Mouse (Mus musculus) heart, embryonic 12.5 days (tissue): ENCODE results near the gene Zfp592. TPM values are rescaled to one million over a fixed set of nuclear protein-coding genes. Genes with fewer than 3 reads are reported as not detected.
"Not testable (repeated sequence)": the region's sequence is repeated elsewhere in the genome, so short reads cannot be mapped to it uniquely, and the experiment has no call there.

Experiments used
- ATAC-seq: fragments of 200-750 bp; cut with Nextera tagmentation; 2 replicates; pipeline ENCODE4 v1.8.0; 2017; ENCODE audit warnings: moderate TSS enrichment, moderate library complexity; ENCODE audit not compliant: insufficient number of reproducible peaks, low FRiP score
- H3K27ac ChIP-seq: fragments of 300-500 bp; sonication (generic); 2 replicates; pipeline ENCODE4 v1.5.1; 2016; ENCODE audit warnings: mild to moderate bottlenecking, moderate library complexity; ENCODE audit not compliant: poor library complexity, severe bottlenecking
- H3K27me3 ChIP-seq: fragments of 300-500 bp; sonication (generic); replicated peaks from 2 replicates; pipeline ENCODE4 v1.6.1; 2016; ENCODE audit warnings: mild to moderate bottlenecking, moderate library complexity
- H3K36me3 ChIP-seq: fragments of 300-500 bp; sonication (generic); 2 replicates; pipeline ENCODE4 v1.6.1; 2016; ENCODE audit warnings: mild to moderate bottlenecking, moderate library complexity
- H3K4me1 ChIP-seq: fragments of 300-500 bp; sonication (generic); replicated peaks from 2 replicates; pipeline ENCODE4 v1.6.1; 2016; ENCODE audit warnings: mild to moderate bottlenecking
- H3K4me2 ChIP-seq: fragments of 300-500 bp; sonication (generic); 2 replicates; pipeline ENCODE4 v1.6.1; 2016; ENCODE audit warnings: mild to moderate bottlenecking, moderate library complexity
- H3K4me3 ChIP-seq: fragments of 300-500 bp; sonication (generic); 2 replicates; pipeline ENCODE4 v1.5.1; 2016; ENCODE audit warnings: mild to moderate bottlenecking
- H3K9ac ChIP-seq: fragments of 300-500 bp; sonication (generic); 2 replicates; pipeline ENCODE4 v1.6.1; 2016; ENCODE audit warnings: mild to moderate bottlenecking, moderate library complexity
- H3K9me3 ChIP-seq: fragments of 300-500 bp; sonication (generic); replicated peaks from 2 replicates; pipeline ENCODE4 v1.6.1; 2016; ENCODE audit warnings: mild to moderate bottlenecking, moderate library complexity
- WGBS: fragments of 180-500 bp; shearing (Covaris S2); methylation state at CpG from one replicate; pipeline ENCODE4 v1.1.7; 2016; 5-methylcytosine and 5-hydroxymethylcytosine counted together
- polyA plus RNA-seq: library from polyadenylated mRNA; unstranded; fragments of >200 nt; fragmentation: Nextera tagmentation; extraction: Ambion mirVana; gene quantifications from 2 replicates; pipeline ENCODE4 v1.2.1, GENCODE M21; 2016

Gene Zfp592
- polyA plus RNA-seq, 1 experiment from 2014 or later = 15.2 TPM

DNA sequence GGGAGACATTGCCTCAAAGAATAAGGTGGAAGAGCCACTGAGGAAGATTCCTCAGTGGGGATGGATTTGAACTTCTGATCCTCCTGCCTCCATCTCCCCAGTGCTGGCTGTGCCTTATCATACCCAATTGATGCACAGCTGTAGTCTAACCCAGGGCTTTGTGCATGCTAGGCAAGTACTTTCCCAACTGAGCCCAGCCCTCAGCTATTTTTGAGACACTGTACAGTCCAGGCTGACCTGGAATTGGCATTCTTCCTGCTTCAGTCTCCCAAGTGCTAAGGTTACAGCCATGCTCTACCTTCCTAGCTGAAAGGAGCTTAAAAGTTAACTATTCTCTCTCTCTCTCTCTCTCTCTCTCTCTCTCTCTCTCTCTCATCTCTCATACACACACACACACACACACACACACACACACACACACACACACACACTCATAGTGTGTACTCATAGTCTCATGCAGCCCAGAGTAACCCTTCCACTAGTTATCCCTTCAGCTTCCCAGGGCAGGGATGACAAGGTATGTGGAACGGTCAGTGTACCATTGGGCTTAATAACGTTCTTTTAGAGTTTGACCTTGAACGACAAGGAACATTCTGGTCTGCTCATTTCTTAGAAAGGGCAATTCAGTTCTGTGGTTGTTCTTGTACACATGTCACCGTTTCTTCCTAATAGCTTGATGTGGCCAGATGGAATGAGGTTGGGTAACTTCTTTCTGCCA, 20.4 kb upstream of the Zfp592 start:
- H3K9ac ChIP-seq, H3K36me3 ChIP-seq, H3K4me1 ChIP-seq, H3K27ac ChIP-seq, H3K4me3 ChIP-seq, H3K9me3 ChIP-seq, H3K4me2 ChIP-seq, ATAC-seq, H3K27me3 ChIP-seq: not testable (repeated sequence)
- 77% methylated on average over 4 of the region's 4 CpGs for WGBS

- H3K4me3 ChIP-seq, H3K27ac ChIP-seq, H3K27me3 ChIP-seq, ATAC-seq, H3K4me2 ChIP-seq, H3K36me3 ChIP-seq, H3K4me1 ChIP-seq, H3K9ac ChIP-seq, H3K9me3 ChIP-seq: not testable (repeated sequence)
- 48% methylated on average over 3 of the region's 3 CpGs for WGBS
These were observed 19.9 kb upstream of the Zfp592 start for GRCm38 (mm10) chr7:80973638-80974015.

GRCm38 (mm10) chr7:80980566-80980965, 12.9 kb upstream of the Zfp592 start:
- H3K4me3 ChIP-seq = no peak overlapping the region
- H3K9me3 ChIP-seq = no peaks in the 10 kb centered on the region
- no peaks in the 10 kb centered on the region for H3K27me3 ChIP-seq
- H3K9ac ChIP-seq = no peak overlapping the region
- H3K27ac ChIP-seq = no peak overlapping the region
- 82% methylated on average over 11 of the region's 11 CpGs for WGBS
- no peaks in the 10 kb centered on the region for H3K36me3 ChIP-seq
- H3K4me1 ChIP-seq = no peaks in the 10 kb centered on the region
- no peak overlapping the region for H3K4me2 ChIP-seq
- ATAC-seq = no peak

- Histone ChIP-seq H3K4me3 (no peak overlapping the region), H3K4me2 (peak overlapping the region; percentile 38), H3K9me3 (no peaks in the 10 kb centered on the region), H3K27ac (0 out of 2 replicates have a peak overlapping the region, but pooled peaks have one; percentile 40), H3K27me3 (no peaks in the 10 kb centered on the region), H3K4me1 (peaks cover 28% of the 10 kb centered on the region), H3K36me3 (peaks cover 2% of the 10 kb centered on the region; the same call in 1 of the 2 replicates), H3K9ac (no peak overlapping the region)
- ATAC-seq = peak; percentile 53
- 10% methylated on average over 6 of the region's 6 CpGs for WGBS
These were observed 6.9 kb upstream of the Zfp592 start for GRCm38 (mm10) chr7:80986458-80987187.

GRCm38 (mm10) chr7:80987805-80988625, 5.5 kb upstream of the Zfp592 start:
- H3K4me2 ChIP-seq = no peak overlapping the region
- no peak overlapping the region for H3K27ac ChIP-seq
- no peaks in the 10 kb centered on the region for H3K9me3 ChIP-seq
- 47% methylated on average over 4 of the region's 4 CpGs for WGBS
- no peak overlapping the region for H3K9ac ChIP-seq
- no peak for ATAC-seq
- H3K36me3 ChIP-seq = peaks cover 2% of the 10 kb centered on the region; the same call in 1 of the 2 replicates
- H3K4me3 ChIP-seq = no peak overlapping the region
- H3K4me1 ChIP-seq = peaks cover 35% of the 10 kb centered on the region
- H3K27me3 ChIP-seq = no peaks in the 10 kb centered on the region

DNA sequence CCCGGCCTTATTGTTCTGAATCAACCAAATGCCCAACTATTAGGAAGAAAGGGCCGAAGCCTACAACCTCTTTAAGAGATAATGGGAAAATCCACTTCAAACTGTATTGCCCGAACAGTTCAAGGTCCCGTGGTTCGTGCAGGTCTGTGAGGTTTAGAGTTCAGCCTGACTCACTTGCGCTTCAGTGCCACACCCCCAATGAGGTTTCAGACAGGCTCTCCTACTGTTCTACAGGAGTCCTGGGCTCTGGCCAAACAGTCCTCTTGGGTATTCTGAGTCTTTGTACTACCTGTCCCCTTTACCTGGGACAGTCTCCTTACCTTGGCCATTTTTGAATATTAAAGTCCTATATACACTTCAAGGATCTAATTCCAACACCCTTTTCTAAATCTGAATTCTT, 3.2 kb upstream of the Zfp592 start:
- Histone ChIP-seq H3K27ac (no peak overlapping the region), H3K4me3 (no peak overlapping the region), H3K9ac (no peak overlapping the region), H3K9me3 (no peaks in the 10 kb centered on the region), H3K27me3 (no peaks in the 10 kb centered on the region), H3K4me1 (peaks cover 43% of the 10 kb centered on the region), H3K4me2 (no peak overlapping the region), H3K36me3 (peaks cover 2% of the 10 kb centered on the region; the same call in 1 of the 2 replicates)
- WGBS = 92% methylated on average over 6 of the region's 6 CpGs
- ATAC-seq = no peak

- WGBS = 90% methylated on average over 5 of the region's 5 CpGs
- no peak for ATAC-seq
- Histone ChIP-seq H3K36me3 (peaks cover 4% of the 10 kb centered on the region; the same call in 1 of the 2 replicates), H3K27ac (no peak overlapping the region), H3K27me3 (no peaks in the 10 kb centered on the region), H3K4me3 (no peak overlapping the region; the same call in 1 of the 2 replicates), H3K9ac (no peak overlapping the region), H3K4me1 (peaks cover 46% of the 10 kb centered on the region), H3K9me3 (no peaks in the 10 kb centered on the region), H3K4me2 (peak overlapping the region; percentile 75; the same call in 1 of the 2 replicates)
These were observed 1.9 kb upstream of the Zfp592 start for GRCm38 (mm10) chr7:80991589-80991988.

DNA sequence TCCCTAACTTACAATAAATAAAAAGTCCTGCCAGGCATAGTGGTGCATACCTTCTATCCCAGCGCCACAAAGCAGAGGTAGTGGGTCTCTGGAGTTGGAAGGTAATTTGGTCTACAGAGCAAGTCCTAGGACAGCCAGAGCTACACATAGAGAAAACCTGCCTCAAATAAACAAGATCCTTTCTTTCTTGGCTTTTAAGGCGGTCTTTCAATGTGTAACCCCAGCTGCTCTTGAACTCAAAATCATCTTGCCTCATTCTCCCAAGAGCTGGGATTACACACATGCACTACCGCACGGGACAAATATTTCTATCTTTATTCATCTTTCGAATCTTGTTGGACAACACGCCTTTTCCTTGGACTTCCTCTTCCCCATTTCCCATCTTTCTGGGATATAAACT, 1.4 kb upstream of the Zfp592 start:
- H3K36me3 ChIP-seq = peaks cover 4% of the 10 kb centered on the region; the same call in 1 of the 2 replicates
- no peak for ATAC-seq
- 67% methylated on average over 6 of the region's 6 CpGs for WGBS
- H3K9ac ChIP-seq = peak overlapping the region; percentile 99
- H3K4me1 ChIP-seq = peaks cover 42% of the 10 kb centered on the region
- H3K27me3 ChIP-seq = no peaks in the 10 kb centered on the region
- H3K4me2 ChIP-seq = peak overlapping the region; percentile 75
- H3K9me3 ChIP-seq = no peaks in the 10 kb centered on the region
- H3K27ac ChIP-seq = peak overlapping the region; percentile 93
- peak overlapping the region; percentile 91 for H3K4me3 ChIP-seq

GRCm38 (mm10) chr7:80992631-80992979, 876 bp upstream of the Zfp592 start:
- H3K4me3 ChIP-seq = peak overlapping the region; percentile 91
- no peaks in the 10 kb centered on the region for H3K9me3 ChIP-seq
- no peak for ATAC-seq
- H3K36me3 ChIP-seq = peaks cover 4% of the 10 kb centered on the region; the same call in 1 of the 2 replicates
- peaks cover 36% of the 10 kb centered on the region for H3K4me1 ChIP-seq
- 1% methylated on average over 12 of the region's 12 CpGs for WGBS
- H3K9ac ChIP-seq = peak overlapping the region; percentile 99
- no peaks in the 10 kb centered on the region for H3K27me3 ChIP-seq
- peak overlapping the region; percentile 93 for H3K27ac ChIP-seq
- H3K4me2 ChIP-seq = peak overlapping the region; percentile 75

- no peaks in the 10 kb centered on the region for H3K27me3 ChIP-seq
- peak overlapping the region; percentile 93 for H3K27ac ChIP-seq
- peaks cover 4% of the 10 kb centered on the region; the same call in 1 of the 2 replicates for H3K36me3 ChIP-seq
- H3K4me1 ChIP-seq = peaks cover 35% of the 10 kb centered on the region
- no peaks in the 10 kb centered on the region for H3K9me3 ChIP-seq
- peak overlapping the region; percentile 91 for H3K4me3 ChIP-seq
- H3K9ac ChIP-seq = peak overlapping the region; percentile 99
- ATAC-seq = peak; percentile 86
- 2% methylated on average over 57 of the region's 58 CpGs for WGBS
- peak overlapping the region; percentile 75 for H3K4me2 ChIP-seq
These were observed 567 bp downstream of the Zfp592 start for GRCm38 (mm10) chr7:80993834-80994662.
